Mouse (Mus musculus): ENCODE measurements around the gene Gdf7. TPM values are rescaled to one million over a fixed set of nuclear protein-coding genes. Genes with fewer than 3 reads are reported as not detected.

Gdf7 gene
- not detected in 2 replicates for polyA plus RNA-seq (2015; fragmentation: Nextera tagmentation; extraction: Ambion mirVana)

- peak within 1 kb of the TSS; percentile 61 for H3K4me3 ChIP-seq
- peak within 1 kb of the TSS; percentile 77 for H3K9ac ChIP-seq
- WGBS = under 1% methylated on average over 52 of the region's 53 CpGs
- H3K4me2 ChIP-seq = peak within 1 kb of the TSS; percentile 89
- H3K4me1 ChIP-seq = peaks cover 37% of the 10 kb centered on the region
- ATAC-seq (ENCODE audit: extremely low read depth, insufficient number of reproducible peaks, low FRiP score, low TSS enrichment) = no peak
- H3K36me3 ChIP-seq = no peaks in the 10 kb centered on the region
- peaks cover 96% of the 10 kb centered on the region for H3K27me3 ChIP-seq (replicated peaks)
- H3K27ac ChIP-seq (replicated peaks) = no peak within 1 kb of the TSS
- no peaks in the 10 kb centered on the region for H3K9me3 ChIP-seq
Observed at GRCm38 (mm10) chr12:8301841-8302431, at the start of gene Gdf7. Gene Gdf7, minus strand, starts transcription at chr12:8301954.

GRCm38 (mm10) chr12:8351025-8351903, 49.5 kb upstream of the Gdf7 start:
- Histone ChIP-seq H3K4me3 (no peak overlapping the region), H3K9me3 (no peaks in the 10 kb centered on the region), H3K9ac (0 out of 2 replicates have a peak overlapping the region, but pooled peaks have one; percentile 10), H3K4me1 (peaks cover 18% of the 10 kb centered on the region), H3K27me3 (replicated peaks) (no peaks in the 10 kb centered on the region), H3K27ac (replicated peaks) (peak overlapping the region; percentile 48; the same call in 1 of the 2 replicates), H3K36me3 (no peaks in the 10 kb centered on the region), H3K4me2 (no peak overlapping the region)
- 36% methylated on average over 4 of the region's 4 CpGs for WGBS
- peak; percentile 58; the same call in 1 of the 2 replicates for ATAC-seq (ENCODE audit: extremely low read depth, insufficient number of reproducible peaks, low FRiP score, low TSS enrichment)

- H3K36me3 ChIP-seq = no peaks in the 10 kb centered on the region
- 64% methylated on average over 9 of the region's 9 CpGs for WGBS
- H3K27me3 ChIP-seq (replicated peaks) = no peaks in the 10 kb centered on the region
- no peak overlapping the region for H3K27ac ChIP-seq (replicated peaks)
- no peak overlapping the region for H3K4me3 ChIP-seq
- no peaks in the 10 kb centered on the region for H3K9me3 ChIP-seq
- no peak for ATAC-seq (ENCODE audit: extremely low read depth, insufficient number of reproducible peaks, low FRiP score, low TSS enrichment)
- peaks cover 29% of the 10 kb centered on the region for H3K4me1 ChIP-seq
- no peak overlapping the region for H3K9ac ChIP-seq
- no peak overlapping the region for H3K4me2 ChIP-seq
Observed at GRCm38 (mm10) chr12:8348733-8349513, 47.2 kb upstream of the Gdf7 start.

GRCm38 (mm10) chr12:8347746-8348462, 46.1 kb upstream of the Gdf7 start:
- no peak for ATAC-seq (ENCODE audit: extremely low read depth, insufficient number of reproducible peaks, low FRiP score, low TSS enrichment)
- no peak overlapping the region for H3K9ac ChIP-seq
- H3K4me1 ChIP-seq = peaks cover 29% of the 10 kb centered on the region
- 70% methylated on average over 8 of the region's 8 CpGs for WGBS
- H3K4me3 ChIP-seq = no peak overlapping the region
- H3K27me3 ChIP-seq (replicated peaks) = no peaks in the 10 kb centered on the region
- no peak overlapping the region for H3K4me2 ChIP-seq
- H3K9me3 ChIP-seq = no peaks in the 10 kb centered on the region
- no peak overlapping the region for H3K27ac ChIP-seq (replicated peaks)
- peaks cover 6% of the 10 kb centered on the region for H3K36me3 ChIP-seq

- no peak for ATAC-seq (ENCODE audit: extremely low read depth, insufficient number of reproducible peaks, low FRiP score, low TSS enrichment)
- peaks cover 25% of the 10 kb centered on the region for H3K4me1 ChIP-seq
- H3K27me3 ChIP-seq (replicated peaks) = no peaks in the 10 kb centered on the region
- H3K4me3 ChIP-seq = no peak overlapping the region
- H3K9me3 ChIP-seq = no peaks in the 10 kb centered on the region
- peak overlapping the region; percentile 43 for H3K27ac ChIP-seq (replicated peaks)
- H3K4me2 ChIP-seq = no peak overlapping the region
- 91% methylated on average over 5 of the region's 5 CpGs for WGBS
- H3K9ac ChIP-seq = 0 out of 2 replicates have a peak overlapping the region, but pooled peaks have one; percentile 34
- H3K36me3 ChIP-seq = peaks cover 25% of the 10 kb centered on the region
Observed at GRCm38 (mm10) chr12:8345539-8345938, 43.8 kb upstream of the Gdf7 start.

GRCm38 (mm10) chr12:8344897-8345296, 43.1 kb upstream of the Gdf7 start:
- peaks cover 32% of the 10 kb centered on the region for H3K36me3 ChIP-seq
- no peaks in the 10 kb centered on the region for H3K9me3 ChIP-seq
- H3K27me3 ChIP-seq (replicated peaks) = no peaks in the 10 kb centered on the region
- H3K27ac ChIP-seq (replicated peaks) = peak overlapping the region; percentile 43
- H3K9ac ChIP-seq = 0 out of 2 replicates have a peak overlapping the region, but pooled peaks have one; percentile 34
- ATAC-seq (ENCODE audit: extremely low read depth, insufficient number of reproducible peaks, low FRiP score, low TSS enrichment) = no peak
- no peak overlapping the region; the same call in 1 of the 2 replicates for H3K4me2 ChIP-seq
- H3K4me3 ChIP-seq = no peak overlapping the region
- peaks cover 28% of the 10 kb centered on the region for H3K4me1 ChIP-seq
- 38% methylated on average over 9 of the region's 9 CpGs for WGBS

- no peaks in the 10 kb centered on the region for H3K27me3 ChIP-seq (replicated peaks)
- 83% methylated on average over 3 of the region's 3 CpGs for WGBS
- H3K9ac ChIP-seq = no peak overlapping the region
- H3K4me2 ChIP-seq = no peak overlapping the region
- no peak overlapping the region for H3K27ac ChIP-seq (replicated peaks)
- peaks cover 30% of the 10 kb centered on the region for H3K4me1 ChIP-seq
- ATAC-seq (ENCODE audit: extremely low read depth, insufficient number of reproducible peaks, low FRiP score, low TSS enrichment) = no peak
- H3K36me3 ChIP-seq = peaks cover 38% of the 10 kb centered on the region
- H3K4me3 ChIP-seq = no peak overlapping the region
- H3K9me3 ChIP-seq = no peaks in the 10 kb centered on the region
Observed at GRCm38 (mm10) chr12:8343381-8343780, 41.6 kb upstream of the Gdf7 start.

- H3K9me3 ChIP-seq = no peaks in the 10 kb centered on the region
- no peak for ATAC-seq (ENCODE audit: extremely low read depth, insufficient number of reproducible peaks, low FRiP score, low TSS enrichment)
- no peak overlapping the region for H3K9ac ChIP-seq
- peaks cover 44% of the 10 kb centered on the region for H3K4me1 ChIP-seq
- 83% methylated on average over 6 of the region's 6 CpGs for WGBS
- no peak overlapping the region for H3K27ac ChIP-seq (replicated peaks)
- no peaks in the 10 kb centered on the region for H3K27me3 ChIP-seq (replicated peaks)
- no peak overlapping the region for H3K4me2 ChIP-seq
- no peak overlapping the region for H3K4me3 ChIP-seq
- peaks cover 56% of the 10 kb centered on the region for H3K36me3 ChIP-seq
Observed at GRCm38 (mm10) chr12:8341008-8341407, 39.3 kb upstream of the Gdf7 start.

GRCm38 (mm10) chr12:8339591-8340319, 38.0 kb upstream of the Gdf7 start:
- ATAC-seq (ENCODE audit: extremely low read depth, insufficient number of reproducible peaks, low FRiP score, low TSS enrichment) = no peak
- H3K9ac ChIP-seq = peak overlapping the region; percentile 53; the same call in 1 of the 2 replicates
- peak overlapping the region; percentile 75; the same call in 1 of the 2 replicates for H3K27ac ChIP-seq (replicated peaks)
- H3K9me3 ChIP-seq = no peaks in the 10 kb centered on the region
- H3K27me3 ChIP-seq (replicated peaks) = no peaks in the 10 kb centered on the region
- no peak overlapping the region for H3K4me2 ChIP-seq
- peaks cover 37% of the 10 kb centered on the region for H3K4me1 ChIP-seq
- peaks cover 65% of the 10 kb centered on the region for H3K36me3 ChIP-seq
- H3K4me3 ChIP-seq = no peak overlapping the region
- 43% methylated on average over 13 of the region's 13 CpGs for WGBS

- Histone ChIP-seq H3K36me3 (peaks cover 65% of the 10 kb centered on the region), H3K27me3 (replicated peaks) (no peaks in the 10 kb centered on the region), H3K27ac (replicated peaks) (peak overlapping the region; percentile 75)
Observed at GRCm38 (mm10) chr12:8338918-8339317, 37.2 kb upstream of the Gdf7 start.

More at GRCm38 (mm10) chr12:8338918-8339317, 37.2 kb upstream of the Gdf7 start:
- no peak for ATAC-seq (ENCODE audit: extremely low read depth, insufficient number of reproducible peaks, low FRiP score, low TSS enrichment)
- Histone ChIP-seq H3K4me1 (peaks cover 41% of the 10 kb centered on the region), H3K4me2 (no peak overlapping the region), H3K4me3 (no peak overlapping the region), H3K9ac (peak overlapping the region; percentile 53; the same call in 1 of the 2 replicates), H3K9me3 (no peaks in the 10 kb centered on the region)
- 50% methylated on average over 8 of the region's 8 CpGs for WGBS

Data from heart, embryonic 13.5 days (tissue).